Mouse (Mus musculus): ENCODE measurements around the gene Rasgrp1. TPM values are rescaled to one million over a fixed set of nuclear protein-coding genes. Genes with fewer than 3 reads are reported as not detected.
A peak's percentile ranks its signal among the peaks of the same experiment; 100 is the strongest.

The Rasgrp1 gene
- polyA plus RNA-seq, 1 experiment from 2014 or later = 0.40 TPM

- peak; percentile 51; the same call in 1 of the 2 replicates for ATAC-seq (ENCODE audit: low read depth)
Measured at GRCm38 (mm10) chr2:117231257-117231656, 111.5 kb downstream of the Rasgrp1 start.

GRCm38 (mm10) chr2:117230261-117230660 is 112.5 kb downstream of the Rasgrp1 start:
- Histone ChIP-seq H3K9ac (no peak overlapping the region), H3K9me3 (replicated peaks) (no peaks in the 10 kb centered on the region), H3K4me3 (replicated peaks) (no peak overlapping the region), H3K4me1 (replicated peaks) (no peaks in the 10 kb centered on the region), H3K4me2 (no peak overlapping the region), H3K27ac (no peak overlapping the region), H3K36me3 (no peaks in the 10 kb centered on the region), H3K27me3 (no peaks in the 10 kb centered on the region)
- DNase-seq = no peak
- ATAC-seq (ENCODE audit: low read depth) = no peak
- WGBS (ENCODE audit: insufficient replicate concordance) = 75% methylated on average over 7 of the region's 7 CpGs

More at GRCm38 (mm10) chr2:117231257-117231656, 111.5 kb downstream of the Rasgrp1 start:
- 7% methylated on average over 13 of the region's 13 CpGs for WGBS (ENCODE audit: insufficient replicate concordance)
- Histone ChIP-seq H3K27ac (no peak overlapping the region), H3K4me2 (no peak overlapping the region), H3K4me3 (replicated peaks) (no peak overlapping the region), H3K27me3 (no peaks in the 10 kb centered on the region), H3K4me1 (replicated peaks) (no peaks in the 10 kb centered on the region), H3K9ac (no peak overlapping the region), H3K36me3 (no peaks in the 10 kb centered on the region), H3K9me3 (replicated peaks) (no peaks in the 10 kb centered on the region)
- DNase-seq = peak; percentile 27

Other genes with a start within 250 kb of the Rasgrp1 start
- 2.6 and 2.7 TPM in 2 replicates for gene Spred1, start 221.6 kb downstream of the Rasgrp1 start, polyA plus RNA-seq (2015; fragmentation: Nextera tagmentation; extraction: Ambion mirVana)
- 5.4 and 5.6 TPM in 2 replicates for gene Fam98b, start 93.3 kb downstream of the Rasgrp1 start, polyA plus RNA-seq (2015; fragmentation: Nextera tagmentation; extraction: Ambion mirVana)

All from liver, embryonic 13.5 days (tissue).